Mouse (Mus musculus) layer of hippocampus, postnatal 14 days (tissue): ENCODE measurements at regions not wholly inside any gene's neighbourhood (a gene's known extent, or its start where the extent isn't known, plus 50 kb on each side); places are given as distances from the start of the nearest gene placed in this dataset.

Source experiments
- DNase-seq, 2 experiments: peaks; one replicate each; pipeline ENCODE4 v3.0.0; 2021 to 2022; ENCODE audit warnings: low spot score in 2 of 2, mixed read lengths in 1 of 2

- peak in 1 of 2 experiments; percentile 13 for DNase-seq
Measured at GRCm38 (mm10) chr14:55406146-55406545, 72.4 kb upstream of the Dhrs4 start.
